Mouse (Mus musculus): ENCODE data around the gene Snx9. TPM values are rescaled to one million over a fixed set of nuclear protein-coding genes. Genes with fewer than 3 reads are reported as not detected.

Gene Snx9
- polyA plus RNA-seq, 1 experiment from 2014 or later, result 20.5 TPM

DNA sequence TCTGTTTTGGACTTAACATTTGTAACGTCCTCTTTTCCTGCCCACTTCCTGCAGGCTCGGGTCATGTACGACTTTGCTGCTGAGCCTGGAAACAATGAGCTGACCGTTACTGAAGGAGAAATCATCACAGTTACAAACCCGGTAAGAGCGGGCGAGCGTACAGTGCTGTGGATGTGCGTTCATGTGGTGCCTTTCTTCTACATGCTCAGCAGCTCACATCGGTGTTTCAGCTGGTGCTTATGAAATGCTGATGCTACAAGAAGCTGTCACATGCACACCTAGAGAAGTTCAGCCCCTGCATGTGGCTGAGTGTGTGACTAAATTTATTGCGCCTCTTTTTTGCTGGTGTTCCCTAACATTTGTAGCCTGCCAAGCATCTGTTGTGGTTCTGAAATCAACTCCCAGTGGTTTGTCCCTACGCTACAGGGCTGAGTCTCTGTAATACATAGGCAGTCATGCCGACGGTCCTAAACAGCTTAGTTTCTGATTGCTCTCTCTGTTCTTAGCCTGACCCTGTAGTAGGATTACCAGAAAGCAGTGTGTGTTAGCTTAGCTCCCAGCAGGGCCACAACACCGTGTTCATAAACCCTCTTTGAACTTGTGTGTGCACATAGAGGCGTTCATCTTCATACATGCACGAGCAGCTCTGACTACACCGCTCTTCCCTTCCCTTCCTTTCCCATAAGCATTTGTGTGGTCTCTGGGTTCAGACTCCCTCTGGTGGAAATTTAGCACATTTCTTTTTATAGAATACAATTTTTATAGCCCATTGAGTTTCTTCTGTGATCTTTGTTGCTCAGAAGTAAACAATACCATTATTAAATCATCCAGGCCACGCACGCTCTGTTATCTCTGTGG is 46.0 kb downstream of the Snx9 start:
- WGBS, result 66% methylated on average over 20 of the region's 20 CpGs
- peaks cover 17% of the 10 kb centered on the region for H3K36me3 ChIP-seq
- ATAC-seq (ENCODE audit: extremely low read depth, insufficient number of reproducible peaks, low FRiP score, low TSS enrichment), result no peak
- H3K4me2 ChIP-seq, result no peak overlapping the region
- no peaks in the 10 kb centered on the region for H3K27me3 ChIP-seq (replicated peaks)
- peaks cover 38% of the 10 kb centered on the region for H3K4me1 ChIP-seq
- H3K27ac ChIP-seq (replicated peaks), result peak overlapping the region; percentile 80
- no peaks in the 10 kb centered on the region for H3K9me3 ChIP-seq
- H3K4me3 ChIP-seq, result no peak overlapping the region
- H3K9ac ChIP-seq, result 0 out of 2 replicates have a peak overlapping the region, but pooled peaks have one; percentile 5

DNA sequence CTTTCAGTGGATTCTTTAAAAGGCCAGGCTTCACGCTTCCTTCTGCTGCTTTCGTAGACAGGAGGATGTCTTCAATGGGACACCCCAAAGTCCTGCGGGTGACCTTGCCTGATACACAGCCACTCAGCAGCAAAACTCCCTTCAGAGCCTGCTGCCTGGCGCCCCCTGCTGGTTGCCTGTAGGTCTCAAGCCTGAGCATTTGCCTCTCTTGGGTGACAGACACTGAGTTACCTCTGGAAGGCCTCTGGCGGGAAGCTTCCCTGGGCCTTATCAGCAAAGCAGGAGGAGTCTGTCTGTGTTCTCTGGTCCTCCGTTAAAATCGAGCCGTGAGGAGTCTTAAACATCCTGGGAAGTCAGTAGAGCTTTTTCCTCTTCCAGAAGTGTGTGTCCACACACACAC is 49.3 kb downstream of the Snx9 start:
- H3K27me3 ChIP-seq (replicated peaks), result no peaks in the 10 kb centered on the region
- no peak overlapping the region for H3K4me3 ChIP-seq
- H3K9me3 ChIP-seq, result no peaks in the 10 kb centered on the region
- no peak for ATAC-seq (ENCODE audit: extremely low read depth, insufficient number of reproducible peaks, low FRiP score, low TSS enrichment)
- H3K4me1 ChIP-seq, result peaks cover 48% of the 10 kb centered on the region
- peaks cover 27% of the 10 kb centered on the region for H3K36me3 ChIP-seq
- H3K4me2 ChIP-seq, result no peak overlapping the region
- H3K27ac ChIP-seq (replicated peaks), result no peak overlapping the region
- 17% methylated on average over 8 of the region's 8 CpGs for WGBS
- no peak overlapping the region for H3K9ac ChIP-seq

DNA sequence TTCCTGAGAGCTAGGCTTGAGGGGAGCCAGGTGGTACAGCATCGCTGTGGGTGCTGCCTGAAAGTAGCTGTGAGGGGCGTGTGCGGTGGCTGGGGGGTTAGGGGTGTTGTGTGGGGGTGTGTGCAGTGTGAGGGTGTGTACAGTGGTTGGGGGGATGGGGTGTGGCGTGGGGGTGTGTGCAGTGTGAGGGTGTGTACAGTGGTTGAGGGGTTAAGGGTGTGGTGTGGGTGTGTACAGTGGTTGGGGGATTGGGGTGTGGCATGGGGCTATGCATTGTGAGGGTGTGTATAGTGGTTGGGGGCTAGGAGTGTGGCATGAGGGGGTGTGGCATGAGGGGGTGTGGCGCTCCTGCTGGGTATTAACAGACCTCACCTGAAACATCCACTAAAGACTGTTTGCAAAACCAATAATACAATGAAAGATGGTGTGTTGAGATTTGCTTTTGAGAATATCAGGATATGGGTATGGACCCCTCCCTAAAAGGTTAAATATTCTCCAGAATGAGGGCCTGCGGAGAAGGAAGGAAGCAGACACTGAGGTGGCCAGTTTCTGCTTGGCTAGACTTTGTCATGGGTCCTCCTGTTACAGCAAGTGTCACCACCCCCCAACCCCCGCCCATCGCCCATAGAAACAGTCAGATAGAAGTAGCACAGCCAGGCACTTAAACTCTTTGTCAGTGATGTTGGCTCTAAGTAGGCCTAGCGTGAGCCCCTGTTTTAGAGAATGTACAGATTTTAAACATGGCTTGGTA is 51.0 kb downstream of the Snx9 start:
- no peak overlapping the region for H3K4me2 ChIP-seq
- H3K4me3 ChIP-seq, result no peak overlapping the region
- WGBS, result 75% methylated on average over 9 of the region's 9 CpGs
- H3K4me1 ChIP-seq, result peaks cover 36% of the 10 kb centered on the region
- no peaks in the 10 kb centered on the region for H3K9me3 ChIP-seq
- peaks cover 37% of the 10 kb centered on the region for H3K36me3 ChIP-seq
- no peak for ATAC-seq (ENCODE audit: extremely low read depth, insufficient number of reproducible peaks, low FRiP score, low TSS enrichment)
- H3K27ac ChIP-seq (replicated peaks), result peak overlapping the region; percentile 58; the same call in 1 of the 2 replicates
- H3K27me3 ChIP-seq (replicated peaks), result no peaks in the 10 kb centered on the region
- H3K9ac ChIP-seq, result peak overlapping the region; percentile 34; the same call in 1 of the 2 replicates

DNA sequence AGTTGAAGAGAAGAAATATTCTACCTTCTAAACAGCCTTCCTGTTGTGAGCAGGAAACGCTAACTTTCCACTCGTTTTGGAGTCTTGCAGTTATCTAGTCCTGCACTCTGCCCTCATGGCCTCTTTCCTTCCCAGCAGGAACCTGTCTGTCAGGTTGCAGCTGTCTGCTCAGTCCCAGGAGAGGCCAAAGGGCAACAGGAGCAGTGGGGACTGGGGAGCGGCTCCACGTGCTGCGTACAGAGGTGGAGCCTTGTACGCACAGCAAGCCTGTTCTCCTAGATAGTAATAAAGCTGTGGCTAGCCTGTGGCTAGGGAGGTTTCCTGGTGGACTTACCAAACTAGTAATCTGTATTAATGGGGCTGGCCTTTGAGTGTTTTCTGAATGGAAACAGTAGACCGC is 52.0 kb downstream of the Snx9 start:
- Histone ChIP-seq H3K9ac (no peak overlapping the region), H3K4me2 (no peak overlapping the region), H3K4me3 (no peak overlapping the region), H3K27ac (replicated peaks) (peak overlapping the region; percentile 58), H3K4me1 (peaks cover 33% of the 10 kb centered on the region), H3K27me3 (replicated peaks) (no peaks in the 10 kb centered on the region), H3K9me3 (no peaks in the 10 kb centered on the region), H3K36me3 (peaks cover 37% of the 10 kb centered on the region)
- no peak for ATAC-seq (ENCODE audit: extremely low read depth, insufficient number of reproducible peaks, low FRiP score, low TSS enrichment)
- 28% methylated on average over 7 of the region's 7 CpGs for WGBS

DNA sequence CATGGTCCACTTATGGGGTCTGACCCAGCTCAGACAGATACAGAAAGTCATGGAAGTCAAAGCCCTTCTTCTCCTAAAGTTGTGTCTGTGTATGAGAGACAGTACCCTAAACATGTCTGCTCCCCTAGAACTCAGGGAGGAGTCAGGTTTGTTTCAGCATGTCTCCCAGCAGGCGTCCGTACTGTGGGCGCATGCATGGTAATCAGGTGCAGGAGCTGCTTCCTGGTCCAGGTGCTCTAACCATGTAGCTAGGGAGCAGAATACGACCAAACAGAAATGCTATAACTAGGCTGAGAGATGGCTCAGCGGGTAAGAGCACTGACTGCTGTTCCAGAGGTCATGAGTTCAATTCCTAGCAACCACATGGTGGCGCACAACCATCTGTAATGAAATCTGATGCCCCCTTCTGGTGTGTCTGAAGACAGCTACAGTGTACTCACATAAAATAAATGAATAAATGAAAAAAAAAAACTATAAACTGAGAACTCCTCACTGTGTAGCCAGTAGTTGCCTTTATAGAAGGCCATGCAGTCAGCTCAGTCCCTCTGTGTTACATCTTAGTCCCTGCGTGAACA is 52.5 kb downstream of the Snx9 start:
- H3K27me3 ChIP-seq (replicated peaks), result no peaks in the 10 kb centered on the region
- H3K27ac ChIP-seq (replicated peaks), result peak overlapping the region; percentile 58

DNA sequence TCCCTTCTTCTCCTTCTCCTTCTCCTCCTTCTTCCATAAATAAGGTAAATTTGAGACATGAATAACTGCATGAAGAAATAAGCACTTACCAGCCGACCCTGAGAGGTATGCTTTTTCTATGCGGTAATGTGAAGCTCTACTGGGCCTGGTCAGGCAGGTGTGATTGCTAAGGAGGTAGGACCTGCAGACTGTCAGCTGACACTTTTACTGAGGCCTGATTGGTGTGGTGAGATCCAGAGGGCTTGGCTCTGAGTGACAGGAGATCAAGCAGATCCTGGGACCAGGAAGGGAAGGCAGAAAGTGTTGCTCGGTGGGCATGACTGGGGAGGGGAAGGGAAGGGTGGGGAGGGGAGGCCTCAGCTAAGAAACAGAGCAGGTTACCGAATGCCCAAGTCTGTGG is 54.9 kb downstream of the Snx9 start:
- WGBS, result 65% methylated on average over 4 of the region's 4 CpGs
- Histone ChIP-seq H3K9me3 (no peaks in the 10 kb centered on the region), H3K36me3 (peaks cover 47% of the 10 kb centered on the region), H3K4me2 (no peak overlapping the region), H3K27ac (replicated peaks) (no peak overlapping the region), H3K9ac (no peak overlapping the region), H3K4me3 (no peak overlapping the region), H3K27me3 (replicated peaks) (no peaks in the 10 kb centered on the region), H3K4me1 (peaks cover 23% of the 10 kb centered on the region)
- ATAC-seq (ENCODE audit: extremely low read depth, insufficient number of reproducible peaks, low FRiP score, low TSS enrichment), result no peak

More for the DNA sequence above, 52.5 kb downstream of the Snx9 start:
- H3K4me3 ChIP-seq, result no peak overlapping the region
- 73% methylated on average over 7 of the region's 7 CpGs for WGBS
- peaks cover 37% of the 10 kb centered on the region for H3K36me3 ChIP-seq
- no peak for ATAC-seq (ENCODE audit: extremely low read depth, insufficient number of reproducible peaks, low FRiP score, low TSS enrichment)
- no peaks in the 10 kb centered on the region for H3K9me3 ChIP-seq
- H3K4me1 ChIP-seq, result peaks cover 33% of the 10 kb centered on the region
- H3K4me2 ChIP-seq, result no peak overlapping the region
- no peak overlapping the region for H3K9ac ChIP-seq

DNA sequence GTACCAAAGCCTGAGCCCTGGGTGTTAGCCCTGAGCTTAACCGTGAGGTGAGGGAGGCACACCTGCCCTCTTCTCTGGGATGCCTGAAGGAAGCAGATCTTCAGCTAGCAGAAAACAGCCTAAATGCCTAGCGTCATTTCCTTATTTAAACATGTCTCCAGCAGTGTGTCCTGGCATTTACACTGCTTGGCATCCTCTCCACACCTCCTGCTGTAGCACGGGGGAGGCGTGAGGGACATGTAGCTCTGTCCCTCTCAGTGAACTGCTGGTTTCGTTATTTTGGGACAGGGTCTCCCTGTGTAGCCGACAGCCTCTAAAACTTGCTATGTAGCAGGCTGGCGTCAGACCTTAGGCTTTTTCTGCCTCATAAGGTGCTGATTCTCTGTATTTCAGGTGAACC is 55.5 kb downstream of the Snx9 start:
- peaks cover 49% of the 10 kb centered on the region for H3K36me3 ChIP-seq
- H3K27ac ChIP-seq (replicated peaks), result no peak overlapping the region
- no peaks in the 10 kb centered on the region for H3K9me3 ChIP-seq
- H3K4me2 ChIP-seq, result no peak overlapping the region
- no peak overlapping the region for H3K4me3 ChIP-seq
- ATAC-seq (ENCODE audit: extremely low read depth, insufficient number of reproducible peaks, low FRiP score, low TSS enrichment), result no peak
- peaks cover 22% of the 10 kb centered on the region for H3K4me1 ChIP-seq
- no peaks in the 10 kb centered on the region for H3K27me3 ChIP-seq (replicated peaks)
- no peak overlapping the region for H3K9ac ChIP-seq
- WGBS, result 67% methylated on average over 7 of the region's 7 CpGs

DNA sequence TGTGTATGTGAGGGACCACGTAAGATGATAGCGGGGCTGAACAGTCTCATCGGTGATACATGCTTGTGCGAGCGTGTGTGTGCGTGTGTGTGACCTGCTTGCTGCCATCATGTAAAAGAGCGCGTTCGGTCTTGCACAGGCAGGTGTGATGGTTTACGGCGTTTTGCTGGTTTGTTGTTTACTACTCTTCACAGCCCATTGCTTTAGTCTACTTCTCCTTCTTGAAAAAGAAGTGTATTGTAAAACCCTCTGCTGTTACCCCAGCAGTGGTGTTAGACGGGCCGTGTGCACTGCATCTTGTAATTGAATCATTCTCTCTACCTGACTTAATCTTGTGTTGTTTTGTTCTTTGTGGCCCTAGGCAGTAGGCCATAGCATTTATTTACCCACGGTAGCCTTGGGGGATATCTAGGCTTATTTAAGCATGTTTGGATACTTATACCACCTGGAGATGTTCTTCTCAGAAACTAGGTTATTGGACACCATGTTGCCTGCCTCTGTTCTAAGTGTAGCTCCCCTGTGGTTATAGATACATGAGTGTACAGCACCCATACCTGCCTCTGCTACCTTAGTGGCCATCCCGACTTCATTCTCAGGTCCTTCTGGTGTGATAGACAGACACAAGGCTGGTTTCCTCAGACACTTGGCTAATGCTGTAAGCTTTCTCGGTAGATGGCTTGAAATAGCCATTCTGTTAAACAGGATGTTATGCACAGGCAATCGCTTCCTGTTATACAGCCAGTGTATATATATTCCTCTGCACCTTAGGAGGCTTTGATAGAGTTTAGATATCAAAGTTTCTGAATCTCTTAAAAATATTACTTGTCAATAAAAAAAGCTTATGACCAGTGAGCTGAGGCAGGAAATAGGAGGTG is 56.4 kb downstream of the Snx9 start:
- Histone ChIP-seq H3K27ac (replicated peaks) (no peak overlapping the region), H3K4me2 (no peak overlapping the region), H3K9me3 (no peaks in the 10 kb centered on the region), H3K4me1 (peaks cover 16% of the 10 kb centered on the region), H3K9ac (no peak overlapping the region), H3K36me3 (peaks cover 57% of the 10 kb centered on the region), H3K4me3 (no peak overlapping the region), H3K27me3 (replicated peaks) (no peaks in the 10 kb centered on the region)
- ATAC-seq (ENCODE audit: extremely low read depth, insufficient number of reproducible peaks, low FRiP score, low TSS enrichment), result no peak
- 90% methylated on average over 17 of the region's 17 CpGs for WGBS

DNA sequence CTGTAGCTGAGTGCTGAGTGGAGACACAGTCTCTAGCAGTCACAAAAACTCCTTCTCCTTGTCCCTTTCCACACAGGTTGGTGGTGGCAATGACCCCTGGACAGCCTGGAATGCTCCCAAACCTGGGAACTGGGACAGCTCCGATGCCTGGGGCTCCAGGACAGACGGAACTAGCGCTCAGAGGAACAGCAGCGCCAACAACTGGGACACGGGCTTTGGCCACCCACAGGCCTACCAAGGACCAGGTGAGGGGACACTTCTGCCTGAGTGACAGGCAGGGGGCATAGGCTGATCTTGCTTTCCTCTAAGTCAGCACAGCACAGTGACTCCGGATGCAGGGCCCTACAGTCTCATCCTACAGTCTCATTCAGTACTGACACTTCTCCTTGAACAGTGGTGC is 58.1 kb downstream of the Snx9 start:
- Histone ChIP-seq H3K27me3 (replicated peaks) (no peaks in the 10 kb centered on the region), H3K4me2 (no peak overlapping the region), H3K27ac (replicated peaks) (no peak overlapping the region), H3K9ac (no peak overlapping the region), H3K4me1 (peaks cover 4% of the 10 kb centered on the region), H3K36me3 (peaks cover 72% of the 10 kb centered on the region), H3K4me3 (no peak overlapping the region), H3K9me3 (no peaks in the 10 kb centered on the region)
- ATAC-seq (ENCODE audit: extremely low read depth, insufficient number of reproducible peaks, low FRiP score, low TSS enrichment), result no peak
- WGBS, result 80% methylated on average over 6 of the region's 6 CpGs

DNA sequence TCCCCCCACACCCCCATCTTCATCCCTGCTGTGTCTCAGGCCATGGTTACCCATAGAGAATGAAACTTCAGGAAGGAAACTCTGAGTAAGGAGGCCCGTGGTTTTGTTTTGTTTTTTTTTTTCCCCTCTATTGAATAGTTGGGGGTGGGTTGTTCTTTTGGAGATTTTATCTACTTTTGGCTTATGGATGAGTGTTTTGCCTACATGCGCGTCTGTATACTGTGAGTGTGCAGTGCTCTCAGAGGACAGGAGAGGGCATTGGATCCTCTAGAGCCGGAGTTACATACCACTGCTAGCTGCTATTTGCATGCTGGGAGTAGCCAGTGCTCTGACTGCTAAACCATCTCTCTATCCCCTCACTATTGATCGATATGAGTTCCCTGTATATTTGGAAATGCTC is 60.3 kb downstream of the Snx9 start:
- H3K27me3 ChIP-seq (replicated peaks), result no peaks in the 10 kb centered on the region
- ATAC-seq (ENCODE audit: extremely low read depth, insufficient number of reproducible peaks, low FRiP score, low TSS enrichment), result no peak
- H3K9me3 ChIP-seq, result no peaks in the 10 kb centered on the region
- H3K4me3 ChIP-seq, result no peak overlapping the region
- peaks cover 78% of the 10 kb centered on the region for H3K36me3 ChIP-seq
- peaks cover 4% of the 10 kb centered on the region for H3K4me1 ChIP-seq
- H3K4me2 ChIP-seq, result no peak overlapping the region
- H3K27ac ChIP-seq (replicated peaks), result no peak overlapping the region
- 72% methylated on average over 5 of the region's 5 CpGs for WGBS
- no peak overlapping the region for H3K9ac ChIP-seq

All from heart, embryonic 13.5 days (tissue).